Mouse (Mus musculus) hindbrain, embryonic 14.5 days (tissue): ENCODE results near the gene Rufy3. TPM values are rescaled to one million over a fixed set of nuclear protein-coding genes. Genes with fewer than 3 reads are reported as not detected.

Experiments used
- ATAC-seq: fragments of 200-750 bp; cut with Nextera tagmentation; 2 replicates; pipeline ENCODE4 v1.8.0; 2017; ENCODE audit warnings: moderate number of reproducible peaks, mild to moderate bottlenecking, moderate TSS enrichment, moderate library complexity; ENCODE audit not compliant: low FRiP score
- DNase-seq: peaks from one replicate; pipeline ENCODE4 v3.0.0-alpha.2; 2015; ENCODE audit warnings: low spot score
- H3K27ac ChIP-seq: fragments of 300-500 bp; sonication (generic); 2 replicates; pipeline ENCODE4 v1.5.1; 2014; ENCODE audit warnings: mild to moderate bottlenecking, moderate library complexity
- H3K27me3 ChIP-seq: fragments of 300-500 bp; sonication (generic); 2 replicates; pipeline ENCODE4 v1.6.1; 2014; ENCODE audit warnings: mild to moderate bottlenecking, low read length, mixed read lengths; ENCODE audit not compliant: control insufficient read depth, insufficient read depth
- H3K36me3 ChIP-seq: fragments of 300-500 bp; sonication (generic); replicated peaks from 2 replicates; pipeline ENCODE4 v1.6.1; 2014; ENCODE audit not compliant: control insufficient read depth, insufficient read depth
- H3K4me1 ChIP-seq: fragments of 300-500 bp; sonication (generic); replicated peaks from 2 replicates; pipeline ENCODE4 v1.6.1; 2014; ENCODE audit warnings: antibody characterized with exemption, low read length, mixed read lengths; ENCODE audit not compliant: control insufficient read depth, insufficient read depth
- H3K4me2 ChIP-seq: fragments of 300-500 bp; sonication (generic); replicated peaks from 2 replicates; pipeline ENCODE4 v1.6.1; 2014; ENCODE audit warnings: mild to moderate bottlenecking, moderate library complexity
- H3K4me3 ChIP-seq: fragments of 300-500 bp; sonication (generic); replicated peaks from 2 replicates; pipeline ENCODE4 v1.5.1; 2014; ENCODE audit warnings: mild to moderate bottlenecking, low read length
- H3K9ac ChIP-seq: fragments of 300-500 bp; sonication (generic); 2 replicates; pipeline ENCODE4 v1.6.1; 2014
- H3K9me3 ChIP-seq: fragments of 300-500 bp; sonication (generic); 2 replicates; pipeline ENCODE4 v1.6.1; 2016; ENCODE audit warnings: low read length; ENCODE audit not compliant: control insufficient read depth
- WGBS: fragments of 180-500 bp; shearing (Covaris S2); extraction: QIAGEN DNeasy Blood & Tissue Kit; methylation state at CpG from one replicate; pipeline ENCODE4 v1.1.7; 2014; 5-methylcytosine and 5-hydroxymethylcytosine counted together
- polyA plus RNA-seq: library from polyadenylated mRNA; unstranded; fragments of >200 nt; fragmentation: Nextera tagmentation; extraction: Ambion mirVana; gene quantifications from 2 replicates; pipeline ENCODE4 v1.2.1, GENCODE M21; 2014

Gene Rufy3
- polyA plus RNA-seq, 1 experiment from 2014 or later = 300 TPM

DNA sequence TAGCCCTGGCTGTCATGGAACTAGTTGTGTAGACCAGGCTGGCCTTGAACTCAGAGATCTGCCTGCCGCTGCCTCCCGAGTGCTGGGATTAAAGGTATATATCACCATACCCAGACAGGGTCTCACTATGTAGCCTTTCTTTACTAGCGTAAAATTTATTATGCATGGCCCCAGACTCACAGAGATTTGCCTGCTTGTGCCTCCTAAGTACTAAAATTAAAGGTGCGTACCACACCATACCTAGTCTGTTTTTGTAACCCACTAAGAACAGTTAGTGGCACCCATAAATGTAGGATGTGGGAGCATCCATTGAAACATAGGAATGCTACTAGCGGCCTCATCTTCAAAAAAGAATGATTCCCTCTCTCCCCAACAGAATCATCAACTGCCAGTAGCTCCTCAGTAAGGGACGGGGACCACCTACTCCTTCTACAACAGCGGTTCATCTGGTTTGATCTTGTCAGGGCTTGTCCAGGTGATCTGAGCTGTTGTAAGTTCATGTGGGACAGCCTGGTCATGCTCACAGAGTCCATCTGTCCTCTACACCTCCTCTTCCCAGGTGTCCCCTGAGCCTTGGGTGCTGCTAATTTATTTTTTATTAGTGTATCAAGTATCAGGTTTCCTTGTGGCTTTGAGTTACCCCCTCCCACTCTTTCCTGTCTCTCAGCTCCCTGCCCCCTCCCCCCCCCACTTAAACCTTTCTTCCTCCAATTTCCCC is 40.0 kb downstream of the Rufy3 start:
- Histone ChIP-seq H3K27ac (no peak overlapping the region), H3K9ac (no peak overlapping the region), H3K9me3 (no peaks in the 10 kb centered on the region), H3K4me1 (no peaks in the 10 kb centered on the region), H3K4me2 (no peak overlapping the region), H3K36me3 (peaks cover 19% of the 10 kb centered on the region), H3K27me3 (no peaks in the 10 kb centered on the region), H3K4me3 (no peak overlapping the region)
- no peak; the same call in 1 of the 2 replicates for ATAC-seq
- DNase-seq = no peak
- WGBS = 96% methylated on average over 7 of the region's 7 CpGs

DNA sequence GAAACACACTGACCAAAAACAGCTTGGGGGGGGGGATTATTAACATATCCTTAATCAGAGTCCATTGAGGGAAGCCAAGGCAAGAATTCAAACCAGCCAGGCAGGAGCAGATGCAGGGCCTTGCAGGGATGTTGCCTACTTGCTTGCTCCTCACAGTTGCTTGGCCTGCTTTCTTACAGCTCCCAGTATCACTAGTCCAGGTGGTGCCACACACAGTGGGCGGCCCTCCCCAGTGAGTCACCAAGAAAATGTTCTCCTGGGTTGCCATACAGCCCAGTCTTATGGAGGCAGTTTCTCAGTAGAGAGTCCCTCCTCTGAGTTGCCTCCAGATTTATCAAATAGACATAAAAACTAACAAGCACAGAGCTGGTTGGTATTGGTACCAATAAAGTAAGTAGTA is 49.3 kb downstream of the Rufy3 start:
- no peak overlapping the region for H3K9ac ChIP-seq
- H3K27ac ChIP-seq = no peak overlapping the region
- H3K4me2 ChIP-seq = no peak overlapping the region
- H3K36me3 ChIP-seq = peaks cover 59% of the 10 kb centered on the region
- no peaks in the 10 kb centered on the region for H3K27me3 ChIP-seq
- WGBS = 96% methylated on average over 1 of the region's 1 CpGs
- H3K9me3 ChIP-seq = no peaks in the 10 kb centered on the region
- H3K4me3 ChIP-seq = no peak overlapping the region
- ATAC-seq (no peak), DNase-seq (no peak)
- H3K4me1 ChIP-seq = no peaks in the 10 kb centered on the region

DNA sequence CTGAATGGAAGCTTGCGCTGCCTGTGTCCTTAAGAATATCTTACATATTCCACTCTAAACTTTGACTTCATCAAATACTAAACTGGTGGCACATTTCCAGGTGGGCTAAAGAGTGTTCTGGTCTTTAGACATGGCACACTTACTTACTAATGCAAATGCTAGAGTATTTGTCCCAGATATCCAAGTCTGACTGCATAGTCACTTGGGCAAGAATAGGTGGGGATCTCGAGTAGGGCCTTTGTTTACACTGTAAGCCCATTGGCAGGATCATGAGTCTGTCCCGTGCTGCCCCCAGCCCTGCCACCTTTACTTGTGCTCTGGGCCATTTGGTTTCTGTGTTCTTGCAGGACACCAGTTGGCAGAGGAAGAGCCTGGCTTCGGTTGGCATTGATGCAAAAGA is 52.1 kb downstream of the Rufy3 start:
- no peaks in the 10 kb centered on the region for H3K9me3 ChIP-seq
- H3K27me3 ChIP-seq = no peaks in the 10 kb centered on the region
- no peak overlapping the region for H3K4me2 ChIP-seq
- no peak overlapping the region for H3K9ac ChIP-seq
- no peaks in the 10 kb centered on the region for H3K4me1 ChIP-seq
- DNase-seq = no peak
- H3K27ac ChIP-seq = no peak overlapping the region
- no peak overlapping the region for H3K4me3 ChIP-seq
- ATAC-seq = no peak
- 87% methylated on average over 4 of the region's 4 CpGs for WGBS
- peaks cover 81% of the 10 kb centered on the region for H3K36me3 ChIP-seq

DNA sequence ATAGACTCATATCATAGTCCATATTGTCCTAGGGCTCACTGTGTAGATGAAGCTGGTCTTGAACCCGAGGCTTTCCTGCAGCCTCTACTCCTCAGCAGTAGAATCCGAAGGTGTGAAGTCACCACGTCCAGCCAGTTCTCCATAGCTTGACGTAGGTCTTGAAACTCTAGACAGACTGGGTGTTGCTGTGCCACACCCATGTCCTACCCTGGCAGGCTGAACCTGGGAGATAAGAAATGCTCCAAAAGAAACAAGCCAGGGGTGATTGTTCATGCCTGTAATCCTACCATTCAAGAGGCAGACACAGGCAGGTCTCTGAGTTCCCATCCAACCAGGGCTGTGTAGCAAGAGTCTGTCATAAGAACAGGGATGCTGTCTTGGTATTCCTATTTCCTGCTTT is 62.7 kb downstream of the Rufy3 start:
- no peak for DNase-seq
- H3K4me2 ChIP-seq = no peak overlapping the region
- H3K36me3 ChIP-seq = peaks cover 81% of the 10 kb centered on the region
- no peaks in the 10 kb centered on the region for H3K9me3 ChIP-seq
- H3K4me3 ChIP-seq = no peak overlapping the region
- no peak overlapping the region for H3K9ac ChIP-seq
- 97% methylated on average over 4 of the region's 4 CpGs for whole genome bisulfite sequencing
- H3K27ac ChIP-seq = no peak overlapping the region
- H3K4me1 ChIP-seq = no peaks in the 10 kb centered on the region
- no peak for ATAC-seq
- no peaks in the 10 kb centered on the region for H3K27me3 ChIP-seq

DNA sequence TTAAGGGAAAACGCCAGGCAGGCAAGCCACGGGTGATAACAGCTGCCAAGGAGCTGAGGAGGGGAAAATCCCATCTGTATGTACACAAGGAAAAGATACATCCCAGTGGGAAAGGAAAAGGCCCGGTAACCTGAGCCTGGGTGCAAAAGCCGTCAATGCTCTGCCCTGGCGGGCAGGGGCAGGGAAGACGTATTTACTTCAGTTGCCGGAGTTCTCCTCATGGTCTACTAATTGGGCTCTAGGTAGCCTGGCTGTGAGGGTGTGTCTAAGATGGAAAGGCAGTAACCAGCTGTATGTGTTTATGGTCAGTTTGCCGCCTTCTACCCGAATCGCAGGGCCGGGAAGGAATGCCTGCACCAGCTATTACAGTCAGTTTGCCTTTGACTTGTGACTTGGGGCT is 64.3 kb downstream of the Rufy3 start:
- H3K27ac ChIP-seq = no peak overlapping the region
- ATAC-seq (no peak), DNase-seq (no peak)
- H3K36me3 ChIP-seq = peaks cover 94% of the 10 kb centered on the region
- H3K9ac ChIP-seq = no peak overlapping the region
- no peaks in the 10 kb centered on the region for H3K4me1 ChIP-seq
- H3K4me3 ChIP-seq = no peak overlapping the region
- WGBS = 89% methylated on average over 11 of the region's 11 CpGs
- H3K27me3 ChIP-seq = no peaks in the 10 kb centered on the region
- no peak overlapping the region for H3K4me2 ChIP-seq
- no peaks in the 10 kb centered on the region for H3K9me3 ChIP-seq

DNA sequence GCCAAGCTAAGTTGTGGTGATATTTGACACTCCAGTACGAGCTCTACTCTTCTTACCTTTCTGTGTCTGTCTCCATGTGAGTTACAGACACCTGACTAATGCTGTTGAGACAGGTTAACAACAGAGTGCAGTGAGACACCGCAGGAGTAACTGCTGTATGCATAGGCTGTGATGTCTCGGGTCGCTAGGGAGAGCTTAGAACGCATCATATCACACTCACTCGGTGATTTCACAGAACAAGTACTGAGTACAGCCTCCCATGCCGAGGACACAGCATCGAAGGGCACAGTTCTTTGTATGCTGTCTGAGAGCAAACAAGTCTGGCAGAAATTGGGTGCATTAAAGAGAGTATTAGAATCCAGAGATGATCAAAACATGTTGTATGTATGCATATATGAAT is 65.1 kb downstream of the Rufy3 start:
- ATAC-seq = no peak
- H3K9ac ChIP-seq = no peak overlapping the region
- no peak for DNase-seq
- WGBS = 93% methylated on average over 8 of the region's 8 CpGs
- H3K27ac ChIP-seq = no peak overlapping the region
- H3K9me3 ChIP-seq = no peaks in the 10 kb centered on the region
- no peak overlapping the region for H3K4me2 ChIP-seq
- H3K36me3 ChIP-seq = peaks cover 94% of the 10 kb centered on the region
- H3K4me3 ChIP-seq = no peak overlapping the region
- no peaks in the 10 kb centered on the region for H3K27me3 ChIP-seq
- no peaks in the 10 kb centered on the region for H3K4me1 ChIP-seq

DNA sequence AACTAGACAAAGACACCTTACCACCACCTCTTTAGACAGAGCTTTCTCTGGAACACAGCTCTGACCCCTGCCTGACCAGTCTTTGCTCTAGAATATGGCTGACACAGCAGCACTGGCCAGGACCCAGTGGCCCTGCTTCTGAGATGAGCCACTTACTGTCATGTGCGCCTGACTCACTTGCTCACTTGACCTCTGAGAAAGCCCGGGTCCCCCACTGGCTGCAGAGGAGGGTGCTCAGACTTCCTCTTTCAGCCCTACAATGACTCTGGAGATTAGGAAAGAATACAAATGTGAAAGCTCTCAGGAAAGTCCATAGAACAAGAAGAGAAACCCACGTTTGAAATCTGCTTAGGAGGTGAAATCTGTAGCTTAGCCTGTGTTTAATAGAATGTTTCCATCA is 66.0 kb downstream of the Rufy3 start:
- peaks cover 95% of the 10 kb centered on the region for H3K36me3 ChIP-seq
- no peak for ATAC-seq
- WGBS = 82% methylated on average over 3 of the region's 3 CpGs

DNA sequence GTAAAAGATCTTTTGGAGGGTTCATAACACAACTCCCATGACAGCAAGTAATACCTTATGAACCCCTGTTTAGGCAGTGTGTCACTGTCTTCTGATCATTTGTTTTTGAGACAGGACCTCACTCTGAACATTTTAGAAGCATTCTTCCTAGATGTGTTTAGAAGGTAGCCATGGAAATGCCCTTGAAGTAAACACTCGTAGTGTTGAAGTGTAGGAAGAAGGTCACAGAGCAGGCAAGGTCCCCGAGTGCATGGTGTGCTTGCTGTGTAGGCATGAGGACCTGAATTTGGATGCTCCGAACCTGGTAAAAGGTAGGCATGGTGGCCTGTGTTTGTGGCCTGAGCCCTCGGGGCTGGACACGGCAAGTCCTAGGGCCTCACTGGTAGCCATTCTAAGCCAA is 66.7 kb downstream of the Rufy3 start:
- H3K9me3 ChIP-seq = no peaks in the 10 kb centered on the region
- 89% methylated on average over 5 of the region's 5 CpGs for WGBS

More for the DNA sequence above, 66.0 kb downstream of the Rufy3 start:
- H3K4me2 ChIP-seq = no peak overlapping the region
- H3K9ac ChIP-seq = no peak overlapping the region
- H3K4me1 ChIP-seq = no peaks in the 10 kb centered on the region
- H3K4me3 ChIP-seq = no peak overlapping the region
- H3K27me3 ChIP-seq = no peaks in the 10 kb centered on the region
- no peaks in the 10 kb centered on the region for H3K9me3 ChIP-seq
- DNase-seq = no peak
- H3K27ac ChIP-seq = no peak overlapping the region

DNA sequence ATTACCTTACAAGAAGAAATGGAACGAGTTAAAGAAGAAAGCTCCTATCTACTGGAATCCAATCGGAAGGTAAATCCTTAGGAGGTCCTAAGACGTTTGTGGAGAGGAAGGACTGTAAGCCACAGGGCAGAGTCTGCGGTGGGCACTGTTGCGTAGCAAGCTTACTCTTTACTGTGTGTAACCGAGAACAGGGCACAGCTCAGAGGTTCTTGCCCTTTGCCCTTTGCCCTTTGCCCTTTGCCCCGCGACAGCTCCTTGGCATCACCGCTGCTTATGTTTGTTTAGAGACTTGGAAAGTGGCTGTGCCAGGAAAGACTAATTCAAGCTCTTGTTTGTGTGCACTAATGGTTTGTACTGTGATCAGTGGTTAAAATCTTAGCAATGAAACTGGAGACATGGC is 67.6 kb downstream of the Rufy3 start:
- H3K4me1 ChIP-seq = no peaks in the 10 kb centered on the region
- ATAC-seq = no peak
- no peak overlapping the region for H3K27ac ChIP-seq

More for the DNA sequence above, 66.7 kb downstream of the Rufy3 start:
- H3K27me3 ChIP-seq = no peaks in the 10 kb centered on the region
- no peaks in the 10 kb centered on the region for H3K4me1 ChIP-seq
- H3K36me3 ChIP-seq = peaks cover 91% of the 10 kb centered on the region
- no peak overlapping the region for H3K27ac ChIP-seq
- ATAC-seq = no peak
- DNase-seq = no peak
- H3K4me2 ChIP-seq = no peak overlapping the region
- no peak overlapping the region for H3K9ac ChIP-seq
- no peak overlapping the region for H3K4me3 ChIP-seq

DNA sequence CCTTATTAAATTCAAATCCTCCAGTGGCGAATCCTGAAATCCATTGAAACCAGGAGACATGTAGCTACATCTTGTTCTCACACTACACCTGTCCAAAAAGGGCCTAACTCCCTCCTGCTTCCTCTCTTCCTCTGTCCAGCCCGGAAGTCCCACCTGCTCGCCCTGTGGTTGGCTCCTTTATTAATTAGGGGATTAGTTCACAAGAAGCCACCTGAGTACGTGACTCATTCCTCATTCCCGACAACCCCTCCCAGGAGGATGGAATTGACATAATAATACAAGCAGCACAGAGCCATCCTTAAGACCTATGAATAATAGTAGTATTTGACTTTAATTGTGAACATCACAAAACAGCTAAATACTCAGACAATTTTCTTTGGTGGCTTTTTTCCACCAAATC is 69.2 kb downstream of the Rufy3 start:
- Histone ChIP-seq H3K4me2 (no peak overlapping the region), H3K36me3 (peaks cover 90% of the 10 kb centered on the region), H3K9ac (no peak overlapping the region), H3K4me3 (no peak overlapping the region), H3K27me3 (no peaks in the 10 kb centered on the region), H3K4me1 (no peaks in the 10 kb centered on the region), H3K9me3 (no peaks in the 10 kb centered on the region), H3K27ac (no peak overlapping the region)
- 84% methylated on average over 5 of the region's 5 CpGs for WGBS
- no peak for ATAC-seq
- DNase-seq = no peak

More for the DNA sequence above, 67.6 kb downstream of the Rufy3 start:
- H3K36me3 ChIP-seq = peaks cover 92% of the 10 kb centered on the region
- WGBS = 79% methylated on average over 9 of the region's 9 CpGs
- H3K9me3 ChIP-seq = no peaks in the 10 kb centered on the region
- H3K27me3 ChIP-seq = no peaks in the 10 kb centered on the region
- H3K4me2 ChIP-seq = no peak overlapping the region
- DNase-seq = no peak
- H3K4me3 ChIP-seq = no peak overlapping the region
- no peak overlapping the region for H3K9ac ChIP-seq
